Mouse (Mus musculus) neural tube, embryonic 14.5 days (tissue): Measurements from ENCODE around the gene Dhdh. TPM values are rescaled to one million over a fixed set of nuclear protein-coding genes. Genes with fewer than 3 reads are reported as not detected.

Experiments
- ATAC-seq: fragments of 200-750 bp; cut with Nextera tagmentation; 2 replicates; pipeline ENCODE4 v1.8.0; 2017; ENCODE audit warnings: low read depth, mild to moderate bottlenecking, moderate TSS enrichment, moderate library complexity
- H3K27ac ChIP-seq: fragments of 300-500 bp; sonication (generic); 2 replicates; pipeline ENCODE4 v1.5.1; 2014; ENCODE audit warnings: low read depth, mild to moderate bottlenecking, control low read depth, low read length, moderate library complexity, mixed read lengths
- H3K27me3 ChIP-seq: fragments of 300-500 bp; sonication (generic); 2 replicates; pipeline ENCODE4 v1.6.1; 2014; ENCODE audit warnings: low read length; ENCODE audit not compliant: control insufficient read depth, insufficient read depth
- H3K36me3 ChIP-seq: fragments of 300-500 bp; sonication (generic); 2 replicates; pipeline ENCODE4 v1.6.1; 2014; ENCODE audit warnings: low read length, mixed read lengths; ENCODE audit not compliant: control insufficient read depth, insufficient read depth
- H3K4me1 ChIP-seq: fragments of 300-500 bp; sonication (generic); 2 replicates; pipeline ENCODE4 v1.6.1; 2014; ENCODE audit warnings: low read length; ENCODE audit not compliant: control insufficient read depth, insufficient read depth
- H3K4me2 ChIP-seq: fragments of 300-500 bp; sonication (generic); 2 replicates; pipeline ENCODE4 v1.6.1; 2014; ENCODE audit warnings: mild to moderate bottlenecking, low read depth, low read length, control low read depth
- H3K4me3 ChIP-seq: fragments of 300-500 bp; sonication (generic); 2 replicates; pipeline ENCODE4 v1.5.1; 2014; ENCODE audit warnings: low read depth, low read length, control low read depth, mixed read lengths
- H3K9ac ChIP-seq: fragments of 300-500 bp; sonication (generic); replicated peaks from 2 replicates; pipeline ENCODE4 v1.6.1; 2014; ENCODE audit warnings: low read depth, mild to moderate bottlenecking, control low read depth, low read length, mixed read lengths
- H3K9me3 ChIP-seq: fragments of 300-500 bp; sonication (generic); 2 replicates; pipeline ENCODE4 v1.6.1; 2016; ENCODE audit warnings: low read length; ENCODE audit not compliant: control insufficient read depth
- WGBS: fragments of 180-500 bp; shearing (Covaris S2); extraction: QIAGEN DNeasy Blood & Tissue Kit; methylation state at CpG from one replicate; pipeline ENCODE4 v1.1.7; 2014; 5-methylcytosine and 5-hydroxymethylcytosine counted together
- polyA plus RNA-seq: library from polyadenylated mRNA; unstranded; fragments of >200 nt; fragmentation: Nextera tagmentation; extraction: Ambion mirVana; gene quantifications from 2 replicates; pipeline ENCODE4 v1.2.1, GENCODE M21; 2014

The Dhdh gene
- polyA plus RNA-seq, 1 experiment from 2014 or later = 4.6 TPM

- Histone ChIP-seq H3K27ac (peak overlapping the region; percentile 70), H3K4me2 (peak overlapping the region; percentile 88), H3K36me3 (no peaks in the 10 kb centered on the region), H3K27me3 (no peaks in the 10 kb centered on the region), H3K9ac (peak overlapping the region; percentile 73), H3K4me1 (peaks cover 10% of the 10 kb centered on the region; the same call in 1 of the 2 replicates), H3K4me3 (peak overlapping the region; percentile 64), H3K9me3 (no peaks in the 10 kb centered on the region)
- peak; percentile 2; the same call in 1 of the 2 replicates for ATAC-seq
- 37% methylated on average over 12 of the region's 12 CpGs for WGBS
Observed at GRCm38 (mm10) chr7:45524841-45525621, 36.4 kb upstream of the Dhdh start.

GRCm38 (mm10) chr7:45523678-45524170 lies 35.1 kb upstream of the Dhdh start:
- 85% methylated on average over 13 of the region's 13 CpGs for WGBS
- Histone ChIP-seq H3K9ac (no peak overlapping the region), H3K4me2 (no peak overlapping the region), H3K27me3 (no peaks in the 10 kb centered on the region), H3K27ac (no peak overlapping the region), H3K4me3 (no peak overlapping the region), H3K9me3 (no peaks in the 10 kb centered on the region), H3K4me1 (peaks cover 10% of the 10 kb centered on the region; the same call in 1 of the 2 replicates), H3K36me3 (no peaks in the 10 kb centered on the region)
- no peak for ATAC-seq

- 74% methylated on average over 18 of the region's 18 CpGs for WGBS
- Histone ChIP-seq H3K36me3 (no peaks in the 10 kb centered on the region), H3K4me3 (no peak overlapping the region), H3K27me3 (no peaks in the 10 kb centered on the region), H3K27ac (no peak overlapping the region), H3K4me1 (peaks cover 10% of the 10 kb centered on the region; the same call in 1 of the 2 replicates), H3K9ac (no peak overlapping the region), H3K9me3 (no peaks in the 10 kb centered on the region), H3K4me2 (no peak overlapping the region)
- ATAC-seq = no peak
Observed at GRCm38 (mm10) chr7:45522957-45523676, 34.5 kb upstream of the Dhdh start.

- Histone ChIP-seq H3K36me3 (no peaks in the 10 kb centered on the region), H3K9ac (no peak overlapping the region), H3K4me1 (peaks cover 10% of the 10 kb centered on the region; the same call in 1 of the 2 replicates), H3K4me3 (peak overlapping the region; percentile 42; the same call in 1 of the 2 replicates), H3K4me2 (peak overlapping the region; percentile 51), H3K9me3 (no peaks in the 10 kb centered on the region), H3K27me3 (no peaks in the 10 kb centered on the region), H3K27ac (no peak overlapping the region)
- 60% methylated on average over 16 of the region's 16 CpGs for WGBS
- no peak for ATAC-seq
Observed at GRCm38 (mm10) chr7:45522194-45522752, 33.7 kb upstream of the Dhdh start.

GRCm38 (mm10) chr7:45521728-45522184 lies 33.2 kb upstream of the Dhdh start:
- peak overlapping the region; percentile 55; the same call in 1 of the 2 replicates for H3K9ac ChIP-seq
- peak overlapping the region; percentile 42 for H3K4me3 ChIP-seq
- no peaks in the 10 kb centered on the region for H3K36me3 ChIP-seq
- whole genome bisulfite sequencing = under 1% methylated on average over 28 of the region's 28 CpGs
- peak overlapping the region; percentile 51 for H3K4me2 ChIP-seq
- no peaks in the 10 kb centered on the region for H3K9me3 ChIP-seq
- peaks cover 10% of the 10 kb centered on the region; the same call in 1 of the 2 replicates for H3K4me1 ChIP-seq
- H3K27ac ChIP-seq = peak overlapping the region; percentile 73
- peak; percentile 71 for ATAC-seq
- no peaks in the 10 kb centered on the region for H3K27me3 ChIP-seq

- Histone ChIP-seq H3K36me3 (no peaks in the 10 kb centered on the region), H3K9ac (no peak overlapping the region), H3K9me3 (no peaks in the 10 kb centered on the region), H3K27ac (no peak overlapping the region), H3K4me1 (peaks cover 9% of the 10 kb centered on the region; the same call in 1 of the 2 replicates), H3K4me2 (no peak overlapping the region), H3K27me3 (no peaks in the 10 kb centered on the region), H3K4me3 (no peak overlapping the region)
- 93% methylated on average over 7 of the region's 7 CpGs for WGBS
- ATAC-seq = no peak
Observed at GRCm38 (mm10) chr7:45520605-45521004, 32.0 kb upstream of the Dhdh start.

- no peaks in the 10 kb centered on the region for H3K36me3 ChIP-seq
- no peak overlapping the region for H3K4me2 ChIP-seq
- ATAC-seq = no peak
- no peak overlapping the region for H3K4me3 ChIP-seq
- WGBS = 70% methylated on average over 8 of the region's 8 CpGs
- H3K9ac ChIP-seq = no peak overlapping the region
- no peaks in the 10 kb centered on the region for H3K27me3 ChIP-seq
- H3K9me3 ChIP-seq = no peaks in the 10 kb centered on the region
- H3K27ac ChIP-seq = no peak overlapping the region
- no peaks in the 10 kb centered on the region; the same call in 1 of the 2 replicates for H3K4me1 ChIP-seq
Observed at GRCm38 (mm10) chr7:45519345-45520120, 30.9 kb upstream of the Dhdh start.

GRCm38 (mm10) chr7:45518618-45519017 lies 30.0 kb upstream of the Dhdh start:
- Histone ChIP-seq H3K4me2 (no peak overlapping the region), H3K27me3 (no peaks in the 10 kb centered on the region), H3K9ac (no peak overlapping the region), H3K4me1 (no peaks in the 10 kb centered on the region), H3K9me3 (no peaks in the 10 kb centered on the region), H3K36me3 (no peaks in the 10 kb centered on the region), H3K27ac (no peak overlapping the region), H3K4me3 (no peak overlapping the region)
- 95% methylated on average over 16 of the region's 16 CpGs for WGBS
- no peak for ATAC-seq
